Mouse (Mus musculus) lung, adult 2 months (tissue): ENCODE data around the gene Itm2c.

ENCODE experiments used
- CTCF ChIP-seq: fragments of 200-500 bp; IDR thresholded peaks from 2 replicates; pipeline ENCODE4 v1.5.1; 2011; ENCODE audit warnings: mild to moderate bottlenecking, low read length, control low read depth; ENCODE audit not compliant: insufficient read depth
- POLR2A ChIP-seq: fragments of 200-500 bp; IDR thresholded peaks from 2 replicates; pipeline ENCODE4 v1.6.1; 2011; ENCODE audit warnings: low read depth, mild to moderate bottlenecking, control low read depth, low read length, borderline replicate concordance; ENCODE audit errors: extremely low read depth

DNA sequence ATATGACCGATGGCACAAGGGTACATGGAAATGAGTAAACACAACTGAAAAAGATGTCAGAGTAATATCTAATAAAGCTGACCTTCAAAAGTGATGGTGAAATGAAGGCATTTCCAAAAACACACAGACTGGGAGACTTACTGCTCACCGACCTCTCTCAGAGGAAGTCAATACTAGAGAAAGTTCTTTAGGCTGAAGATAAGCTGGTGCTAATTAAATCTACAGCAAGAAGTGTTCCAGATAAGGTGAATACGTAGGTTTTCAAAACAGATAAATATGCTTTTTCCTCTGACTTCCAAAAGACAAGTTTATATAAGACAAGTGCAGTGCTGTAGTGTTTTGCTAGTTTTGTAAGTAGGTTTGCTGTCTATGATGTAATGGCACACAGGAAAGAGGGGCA lies 37.8 kb upstream of the Itm2c start:
- TF ChIP-seq CTCF (no peak), POLR2A (no peak)
